Mouse (Mus musculus) testis, postnatal 14 days (tissue): ENCODE data around the gene Cux1.
"Not testable (repeated sequence)": the region's sequence is repeated elsewhere in the genome, so short reads cannot be mapped to it uniquely, and the experiment has no call there.

ENCODE experiments used
- DNase-seq: peaks from one replicate; pipeline ENCODE4 v3.0.0; 2021; ENCODE audit warnings: low spot score

The Cux1 gene

GRCm38 (mm10) chr5:136243851-136244761, 323.2 kb downstream of the Cux1 start:
- DNase-seq = no peak

- DNase-seq = no peak
Measured at GRCm38 (mm10) chr5:136241161-136241560, 326.1 kb downstream of the Cux1 start.

GRCm38 (mm10) chr5:136240381-136240780, 326.9 kb downstream of the Cux1 start:
- no peak for DNase-seq

GRCm38 (mm10) chr5:136237607-136238006, 329.7 kb downstream of the Cux1 start:
- no peak for DNase-seq

GRCm38 (mm10) chr5:136236611-136237010, 330.7 kb downstream of the Cux1 start:
- peak; percentile 43 for DNase-seq

- DNase-seq = no peak
Measured at GRCm38 (mm10) chr5:136230348-136231035, 336.8 kb downstream of the Cux1 start.

- no peak for DNase-seq
Measured at GRCm38 (mm10) chr5:136226246-136226876, 340.9 kb downstream of the Cux1 start.

- DNase-seq = no peak
Measured at GRCm38 (mm10) chr5:136218585-136218984, 348.7 kb downstream of the Cux1 start.

GRCm38 (mm10) chr5:136217932-136218381, 349.3 kb downstream of the Cux1 start:
- no peak for DNase-seq

- no peak for DNase-seq
Measured at GRCm38 (mm10) chr5:136217004-136217665, 350.2 kb downstream of the Cux1 start.

GRCm38 (mm10) chr5:136215958-136216357, 351.3 kb downstream of the Cux1 start:
- no peak for DNase-seq

- DNase-seq = peak; percentile 45
Measured at GRCm38 (mm10) chr5:136215211-136215610, 352.1 kb downstream of the Cux1 start.

- no peak for DNase-seq
Measured at GRCm38 (mm10) chr5:136213716-136214115, 353.6 kb downstream of the Cux1 start.

GRCm38 (mm10) chr5:136212716-136213115, 354.6 kb downstream of the Cux1 start:
- DNase-seq = no peak

GRCm38 (mm10) chr5:136211341-136212102, 355.8 kb downstream of the Cux1 start:
- DNase-seq = not testable (repeated sequence)

GRCm38 (mm10) chr5:136210549-136210948, 356.7 kb downstream of the Cux1 start:
- DNase-seq = no peak

- no peak for DNase-seq
Measured at GRCm38 (mm10) chr5:136201832-136202231, 365.5 kb downstream of the Cux1 start.

GRCm38 (mm10) chr5:136199526-136199925, 367.8 kb downstream of the Cux1 start:
- no peak for DNase-seq

- DNase-seq = peak; percentile 92
Measured at GRCm38 (mm10) chr5:136198474-136199391, 368.6 kb downstream of the Cux1 start, which contains the start of gene Prkrip1. Gene Prkrip1, minus strand, starts transcription at chr5:136198963.
